Mouse (Mus musculus) forebrain, postnatal 0 days (tissue): ENCODE measurements at regions not wholly inside any gene's neighbourhood (a gene's known extent, or its start where the extent isn't known, plus 50 kb on each side); places are given as distances from the start of the nearest gene placed in this dataset.

Source experiments
- ATAC-seq: fragments of 200-750 bp; cut with Nextera tagmentation; 2 replicates; pipeline ENCODE4 v1.8.0; 2017; ENCODE audit warnings: mild to moderate bottlenecking, moderate library complexity
- DNase-seq: peaks from one replicate; pipeline ENCODE4 v3.0.0-alpha.2; 2015
- H3K27ac ChIP-seq: fragments of 300-500 bp; sonication (generic); 2 replicates; pipeline ENCODE4 v1.5.1; 2014; ENCODE audit warnings: low read depth, mild to moderate bottlenecking, antibody characterized with exemption, low read length, moderate library complexity, mixed read lengths
- H3K27me3 ChIP-seq: fragments of 300-500 bp; sonication (generic); 2 replicates; pipeline ENCODE4 v1.6.1; 2014; ENCODE audit warnings: mild to moderate bottlenecking, low read length, mixed read lengths; ENCODE audit not compliant: insufficient read depth
- H3K36me3 ChIP-seq: fragments of 300-500 bp; sonication (generic); 2 replicates; pipeline ENCODE4 v1.6.1; 2014; ENCODE audit warnings: mild to moderate bottlenecking, moderate library complexity; ENCODE audit not compliant: insufficient read depth
- H3K4me1 ChIP-seq: fragments of 300-500 bp; sonication (generic); 2 replicates; pipeline ENCODE4 v1.6.1; 2014; ENCODE audit warnings: antibody characterized with exemption; ENCODE audit not compliant: insufficient read depth
- H3K4me2 ChIP-seq: fragments of 300-500 bp; sonication (generic); 2 replicates; pipeline ENCODE4 v1.6.1; 2014; ENCODE audit warnings: low read depth, mild to moderate bottlenecking, moderate library complexity
- H3K4me3 ChIP-seq: fragments of 300-500 bp; sonication (generic); 2 replicates; pipeline ENCODE4 v1.5.1; 2014; ENCODE audit warnings: low read depth, low read length, mixed read lengths
- H3K9ac ChIP-seq: fragments of 300-500 bp; sonication (generic); 2 replicates; pipeline ENCODE4 v1.6.1; 2014; ENCODE audit warnings: mild to moderate bottlenecking
- H3K9me3 ChIP-seq: fragments of 300-500 bp; sonication (generic); 2 replicates; pipeline ENCODE4 v1.6.1; 2016; ENCODE audit warnings: low read length
- CTCF ChIP-seq: sonication (generic); IDR thresholded peaks from 2 replicates; pipeline ENCODE4 v1.5.1; 2016; ENCODE audit warnings: antibody characterized with exemption, control low read depth, low read depth
- WGBS: fragments of 180-500 bp; shearing (Covaris S2); extraction: QIAGEN DNeasy Blood & Tissue Kit; methylation state at CpG from one replicate; pipeline ENCODE4 v1.1.7; 2014; 5-methylcytosine and 5-hydroxymethylcytosine counted together

DNA sequence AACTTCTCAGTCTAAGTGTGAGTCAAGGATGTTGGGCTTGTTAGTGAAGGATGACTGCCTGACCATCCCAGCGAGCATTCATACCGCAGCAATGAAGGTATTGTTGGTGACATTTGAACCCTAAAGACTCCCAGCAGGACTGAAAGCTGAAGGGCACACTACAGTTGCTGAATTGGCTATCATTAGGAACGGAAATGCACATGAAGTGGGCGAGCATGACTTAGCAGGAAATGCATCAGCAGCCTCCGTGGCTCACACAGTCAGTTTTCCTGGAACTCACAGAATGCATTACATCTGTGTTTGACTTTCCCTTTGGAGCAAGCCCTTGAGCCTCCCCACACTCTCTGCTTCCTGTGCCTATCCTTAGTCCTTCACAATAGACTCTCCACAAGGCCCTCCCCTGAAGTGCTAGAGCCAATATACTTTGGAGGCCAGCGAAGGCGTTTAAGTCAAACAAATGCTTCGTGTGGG is 63.9 kb downstream of the Tmco5 start:
- Histone ChIP-seq H3K9ac (no peak overlapping the region), H3K27me3 (no peaks in the 10 kb centered on the region), H3K36me3 (no peaks in the 10 kb centered on the region), H3K9me3 (no peaks in the 10 kb centered on the region), H3K4me2 (no peak overlapping the region), H3K4me1 (no peaks in the 10 kb centered on the region), H3K27ac (no peak overlapping the region), H3K4me3 (no peak overlapping the region)
- no peak for TF ChIP-seq CTCF
- DNase-seq (no peak), ATAC-seq (no peak)
- WGBS, result 68% methylated on average over 8 of the region's 8 CpGs

- Histone ChIP-seq H3K27ac (no peak overlapping the region), H3K4me3 (no peak overlapping the region), H3K27me3 (no peaks in the 10 kb centered on the region), H3K9ac (no peak overlapping the region), H3K9me3 (no peaks in the 10 kb centered on the region), H3K4me1 (no peaks in the 10 kb centered on the region), H3K36me3 (no peaks in the 10 kb centered on the region), H3K4me2 (no peak overlapping the region)
- ATAC-seq (no peak), DNase-seq (no peak)
- no peak for TF ChIP-seq CTCF
- WGBS, result 56% methylated on average over 3 of the region's 3 CpGs
Observed at GRCm38 (mm10) chr2:116948538-116948937, 70.0 kb downstream of the Tmco5 start.

DNA sequence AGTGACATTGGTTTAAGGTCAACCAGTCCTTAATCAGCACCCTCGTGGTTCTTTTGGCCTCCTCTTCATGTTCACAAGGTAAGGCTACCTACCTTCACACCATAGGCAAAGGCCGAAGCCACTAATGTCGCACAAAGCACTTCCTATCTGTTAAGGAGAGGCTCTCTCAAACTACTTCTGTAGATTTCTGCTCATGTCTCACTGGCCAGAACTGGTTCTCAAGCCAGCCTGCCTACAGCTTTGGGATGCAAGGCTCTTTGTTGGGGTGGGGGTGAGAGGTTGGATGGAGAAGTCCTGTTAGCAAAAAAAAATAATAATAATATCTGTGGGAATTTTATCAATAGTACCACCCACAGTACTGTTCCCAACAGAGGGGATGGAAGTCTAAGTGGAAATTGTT is 71.2 kb downstream of the Tmco5 start:
- no peaks in the 10 kb centered on the region for H3K4me1 ChIP-seq
- H3K27ac ChIP-seq, result no peak overlapping the region
- H3K9me3 ChIP-seq, result no peaks in the 10 kb centered on the region
- TF ChIP-seq CTCF, result no peak
- H3K4me2 ChIP-seq, result no peak overlapping the region
- 89% methylated on average over 3 of the region's 3 CpGs for WGBS
- no peak overlapping the region for H3K9ac ChIP-seq
- DNase-seq, result no peak
- H3K4me3 ChIP-seq, result no peak overlapping the region
- H3K27me3 ChIP-seq, result no peaks in the 10 kb centered on the region
- ATAC-seq, result no peak
- H3K36me3 ChIP-seq, result no peaks in the 10 kb centered on the region

DNA sequence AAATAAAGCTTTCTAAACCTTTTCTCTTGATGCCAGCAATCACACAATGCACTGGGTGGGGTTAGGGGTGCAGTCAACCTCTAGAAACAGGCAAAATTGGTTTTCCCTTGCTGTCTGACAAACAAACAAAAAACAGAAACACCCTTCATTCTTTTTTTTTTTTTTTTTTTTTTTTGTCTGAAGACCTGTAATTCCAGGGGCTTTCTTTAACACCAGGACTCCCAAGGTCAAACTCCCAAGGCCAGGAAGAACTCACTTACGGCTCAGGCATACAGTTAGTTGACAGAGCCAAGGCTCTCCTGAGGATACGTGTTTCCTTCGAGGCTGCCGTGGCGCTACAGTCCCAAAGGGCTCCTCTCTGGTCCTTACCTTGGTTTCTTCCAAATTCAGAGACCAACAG is 71.7 kb downstream of the Tmco5 start:
- no peak for TF ChIP-seq CTCF
- H3K4me3 ChIP-seq, result no peak overlapping the region

DNA sequence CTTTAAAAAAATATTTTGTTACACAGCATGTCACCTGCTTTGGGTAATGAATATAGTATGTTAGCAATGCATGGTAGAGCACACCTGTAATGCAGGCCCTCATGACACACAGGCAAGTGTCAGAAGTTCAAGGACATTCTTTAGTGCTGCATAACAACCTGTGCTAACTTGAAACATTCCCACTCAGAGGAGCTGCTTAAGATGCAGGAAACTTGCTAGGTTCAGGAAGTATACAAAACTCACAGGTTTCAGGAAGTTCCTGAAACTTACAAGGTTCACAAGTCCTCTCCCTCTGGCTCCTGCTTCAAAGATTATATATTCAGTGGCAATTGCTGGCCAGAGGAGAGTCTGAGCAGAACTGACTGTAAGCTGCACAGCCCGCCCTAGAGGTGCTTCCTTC is 73.0 kb downstream of the Tmco5 start:
- H3K4me1 ChIP-seq, result no peaks in the 10 kb centered on the region
- no peaks in the 10 kb centered on the region for H3K9me3 ChIP-seq
- DNase-seq, result no peak
- TF ChIP-seq CTCF, result no peak
- H3K9ac ChIP-seq, result no peak overlapping the region
- ATAC-seq, result no peak
- no peaks in the 10 kb centered on the region for H3K36me3 ChIP-seq
- no peak overlapping the region for H3K4me3 ChIP-seq
- no peak overlapping the region for H3K4me2 ChIP-seq
- WGBS, result 97% methylated on average over 1 of the region's 1 CpGs
- no peaks in the 10 kb centered on the region for H3K27me3 ChIP-seq
- no peak overlapping the region for H3K27ac ChIP-seq

More for the DNA sequence above, 71.7 kb downstream of the Tmco5 start:
- no peaks in the 10 kb centered on the region for H3K36me3 ChIP-seq
- no peaks in the 10 kb centered on the region for H3K4me1 ChIP-seq
- WGBS, result 98% methylated on average over 5 of the region's 5 CpGs
- ATAC-seq, result no peak
- no peaks in the 10 kb centered on the region for H3K9me3 ChIP-seq
- H3K27me3 ChIP-seq, result no peaks in the 10 kb centered on the region
- H3K9ac ChIP-seq, result no peak overlapping the region
- no peak overlapping the region for H3K4me2 ChIP-seq
- DNase-seq, result no peak
- H3K27ac ChIP-seq, result no peak overlapping the region

DNA sequence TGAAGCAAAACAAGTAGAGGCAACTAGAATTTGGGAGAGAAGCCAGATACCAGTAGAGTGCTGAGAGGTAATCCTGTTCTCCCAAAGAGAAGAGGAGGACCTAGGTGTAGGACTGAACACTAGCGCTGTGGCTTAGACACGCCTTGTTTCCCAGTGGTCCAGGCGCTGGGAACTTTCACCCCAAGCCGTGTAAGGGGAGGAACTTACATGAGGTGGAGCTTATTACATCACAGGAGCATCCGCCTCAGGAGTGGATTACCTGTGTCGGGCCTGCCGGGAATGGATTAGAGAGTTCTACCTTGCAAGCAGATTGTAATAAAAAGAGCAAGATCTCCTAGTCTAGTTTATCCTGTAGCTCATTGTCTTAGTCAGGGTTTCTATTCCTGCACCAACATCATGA is 75.8 kb downstream of the Tmco5 start:
- Histone ChIP-seq H3K4me1 (no peaks in the 10 kb centered on the region), H3K36me3 (no peaks in the 10 kb centered on the region), H3K4me3 (no peak overlapping the region), H3K4me2 (no peak overlapping the region), H3K27me3 (no peaks in the 10 kb centered on the region), H3K9me3 (no peaks in the 10 kb centered on the region), H3K27ac (no peak overlapping the region), H3K9ac (no peak overlapping the region)
- TF ChIP-seq CTCF, result no peak
- DNase-seq (no peak), ATAC-seq (no peak)
- WGBS, result 91% methylated on average over 7 of the region's 7 CpGs

GRCm38 (mm10) chr2:116954896-116955295 is 76.4 kb downstream of the Tmco5 start:
- Histone ChIP-seq H3K36me3 (no peaks in the 10 kb centered on the region), H3K9me3 (no peaks in the 10 kb centered on the region), H3K27me3 (no peaks in the 10 kb centered on the region), H3K4me3 (no peak overlapping the region), H3K9ac (no peak overlapping the region), H3K4me1 (no peaks in the 10 kb centered on the region), H3K4me2 (no peak overlapping the region), H3K27ac (no peak overlapping the region)
- no peak for TF ChIP-seq CTCF
- WGBS, result 91% methylated on average over 4 of the region's 4 CpGs
- ATAC-seq (no peak), DNase-seq (no peak)
